Mouse (Mus musculus): Measurements from ENCODE around the gene Olfr223. TPM values are rescaled to one million over a fixed set of nuclear protein-coding genes. Genes with fewer than 3 reads are reported as not detected.
A peak's percentile ranks its signal among the peaks of the same experiment; 100 is the strongest.
"Not testable (repeated sequence)": the region's sequence is repeated elsewhere in the genome, so short reads cannot be mapped to it uniquely, and the experiment has no call there.

The Olfr223 gene
- polyA plus RNA-seq, 1 experiment from 2014 or later, result not detected

- no peaks in the 10 kb centered on the region for H3K27me3 ChIP-seq (ENCODE audit: insufficient read depth, low read length)
- no peaks in the 10 kb centered on the region for H3K9me3 ChIP-seq (ENCODE audit: low read depth, low read length)
- no peak overlapping the region for H3K9ac ChIP-seq
- H3K4me1 ChIP-seq (ENCODE audit: insufficient read depth), result peaks cover 2% of the 10 kb centered on the region; the same call in 1 of the 2 replicates
- ATAC-seq (ENCODE audit: insufficient read depth) (peak; percentile 84), DNase-seq (peak; percentile 89)
- H3K4me2 ChIP-seq, result no peak overlapping the region
- no peak overlapping the region for H3K27ac ChIP-seq (ENCODE audit: low read depth)
- WGBS, result 24% methylated on average over 6 of the region's 6 CpGs
- no peak overlapping the region for H3K4me3 ChIP-seq (ENCODE audit: low read depth, low read length)
- TF ChIP-seq CTCF (IDR thresholded peaks at IDR 0.05; ENCODE audit: low read depth), result peak; percentile 89
- H3K36me3 ChIP-seq (ENCODE audit: insufficient read depth), result no peaks in the 10 kb centered on the region
Observed at GRCm38 (mm10) chr11:59624017-59624630, 31.0 kb upstream of the Olfr223 start.

- no peaks in the 10 kb centered on the region for H3K9me3 ChIP-seq (ENCODE audit: low read depth, low read length)
- no peak overlapping the region for H3K4me2 ChIP-seq
- ATAC-seq (ENCODE audit: insufficient read depth) (no peak), DNase-seq (no peak)
- peaks cover 2% of the 10 kb centered on the region; the same call in 1 of the 2 replicates for H3K4me1 ChIP-seq (ENCODE audit: insufficient read depth)
- H3K4me3 ChIP-seq (ENCODE audit: low read depth, low read length), result no peak overlapping the region
- 48% methylated on average over 3 of the region's 3 CpGs for WGBS
- H3K9ac ChIP-seq, result no peak overlapping the region
- no peaks in the 10 kb centered on the region for H3K27me3 ChIP-seq (ENCODE audit: insufficient read depth, low read length)
- no peaks in the 10 kb centered on the region for H3K36me3 ChIP-seq (ENCODE audit: insufficient read depth)
- H3K27ac ChIP-seq (ENCODE audit: low read depth), result no peak overlapping the region
- TF ChIP-seq CTCF (IDR thresholded peaks at IDR 0.05; ENCODE audit: low read depth), result no peak
Observed at GRCm38 (mm10) chr11:59622214-59622613, 29.1 kb upstream of the Olfr223 start.

- H3K4me2 ChIP-seq; H3K27ac ChIP-seq (ENCODE audit: low read depth); H3K27me3 ChIP-seq (ENCODE audit: insufficient read depth, low read length); H3K9ac ChIP-seq; H3K4me3 ChIP-seq (ENCODE audit: low read depth, low read length); ATAC-seq (ENCODE audit: insufficient read depth); H3K9me3 ChIP-seq (ENCODE audit: low read depth, low read length); H3K36me3 ChIP-seq (ENCODE audit: insufficient read depth); DNase-seq; H3K4me1 ChIP-seq (ENCODE audit: insufficient read depth): not testable (repeated sequence)
- WGBS, result 91% methylated on average over 2 of the region's 2 CpGs
Observed at GRCm38 (mm10) chr11:59616986-59617385, 23.9 kb upstream of the Olfr223 start.

GRCm38 (mm10) chr11:59614120-59614519 is 21.0 kb upstream of the Olfr223 start:
- Histone ChIP-seq H3K4me1 (ENCODE audit: insufficient read depth) (no peaks in the 10 kb centered on the region), H3K9ac (no peak overlapping the region), H3K27ac (ENCODE audit: low read depth) (no peak overlapping the region), H3K36me3 (ENCODE audit: insufficient read depth) (no peaks in the 10 kb centered on the region), H3K4me3 (ENCODE audit: low read depth, low read length) (no peak overlapping the region), H3K9me3 (ENCODE audit: low read depth, low read length) (no peaks in the 10 kb centered on the region), H3K4me2 (no peak overlapping the region), H3K27me3 (ENCODE audit: insufficient read depth, low read length) (no peaks in the 10 kb centered on the region)
- WGBS, result 16% methylated on average over 4 of the region's 4 CpGs
- ATAC-seq (ENCODE audit: insufficient read depth) (no peak), DNase-seq (peak; percentile 75)
- TF ChIP-seq CTCF (IDR thresholded peaks at IDR 0.05; ENCODE audit: low read depth), result peak; percentile 53

GRCm38 (mm10) chr11:59611646-59612045 is 18.6 kb upstream of the Olfr223 start:
- DNase-seq, result peak; percentile 45
- H3K36me3 ChIP-seq (ENCODE audit: insufficient read depth), result no peaks in the 10 kb centered on the region
- 52% methylated on average over 5 of the region's 5 CpGs for WGBS
- H3K4me1 ChIP-seq (ENCODE audit: insufficient read depth), result no peaks in the 10 kb centered on the region
- ATAC-seq (ENCODE audit: insufficient read depth), result no peak
- H3K4me3 ChIP-seq (ENCODE audit: low read depth, low read length), result no peak overlapping the region
- no peaks in the 10 kb centered on the region for H3K27me3 ChIP-seq (ENCODE audit: insufficient read depth, low read length)
- no peak overlapping the region for H3K4me2 ChIP-seq
- H3K9me3 ChIP-seq (ENCODE audit: low read depth, low read length), result no peaks in the 10 kb centered on the region
- H3K27ac ChIP-seq (ENCODE audit: low read depth), result no peak overlapping the region
- no peak for TF ChIP-seq CTCF (IDR thresholded peaks at IDR 0.05; ENCODE audit: low read depth)
- no peak overlapping the region for H3K9ac ChIP-seq

- Histone ChIP-seq H3K27me3 (ENCODE audit: insufficient read depth, low read length) (no peaks in the 10 kb centered on the region), H3K9ac (no peak overlapping the region), H3K4me2 (no peak overlapping the region), H3K9me3 (ENCODE audit: low read depth, low read length) (no peaks in the 10 kb centered on the region), H3K4me3 (ENCODE audit: low read depth, low read length) (no peak overlapping the region), H3K4me1 (ENCODE audit: insufficient read depth) (no peaks in the 10 kb centered on the region), H3K27ac (ENCODE audit: low read depth) (no peak overlapping the region), H3K36me3 (ENCODE audit: insufficient read depth) (no peaks in the 10 kb centered on the region)
- no peak for DNase-seq
- TF ChIP-seq CTCF (IDR thresholded peaks at IDR 0.05; ENCODE audit: low read depth), result no peak
- ATAC-seq (ENCODE audit: insufficient read depth), result no peak
- 47% methylated on average over 1 of the region's 1 CpGs for WGBS
Observed at GRCm38 (mm10) chr11:59602287-59602686, 9.2 kb upstream of the Olfr223 start.

GRCm38 (mm10) chr11:59600872-59601271 is 7.8 kb upstream of the Olfr223 start:
- ATAC-seq (ENCODE audit: insufficient read depth) (no peak), DNase-seq (no peak)
- Histone ChIP-seq H3K4me2 (no peak overlapping the region), H3K4me3 (ENCODE audit: low read depth, low read length) (no peak overlapping the region), H3K36me3 (ENCODE audit: insufficient read depth) (no peaks in the 10 kb centered on the region), H3K9ac (no peak overlapping the region), H3K9me3 (ENCODE audit: low read depth, low read length) (no peaks in the 10 kb centered on the region), H3K27me3 (ENCODE audit: insufficient read depth, low read length) (no peaks in the 10 kb centered on the region), H3K27ac (ENCODE audit: low read depth) (no peak overlapping the region), H3K4me1 (ENCODE audit: insufficient read depth) (no peaks in the 10 kb centered on the region)
- WGBS, result 78% methylated on average over 3 of the region's 3 CpGs
- no peak for TF ChIP-seq CTCF (IDR thresholded peaks at IDR 0.05; ENCODE audit: low read depth)

All from lung, embryonic 14.5 days (tissue).